Mouse (Mus musculus) mature B cell (primary cell): ENCODE results near the gene Smg8.

Experiments
- in situ Hi-C: fragments of 300-500 bp; cut with MboI; formaldehyde crosslinking; loops from 2 replicates; pipeline ENCODE4 v1.14.3; 2019

The Smg8 gene

GRCm38 (mm10) chr11:87043052-87043451 is 43.5 kb downstream of the Smg8 start:
- in situ Hi-C loops: no loop called here

GRCm38 (mm10) chr11:87039307-87039963 is 47.1 kb downstream of the Smg8 start:
- in situ Hi-C loops: no loop called here

- in situ Hi-C loops: no loop called here
These were observed 50.4 kb downstream of the Smg8 start for GRCm38 (mm10) chr11:87036180-87036579.

- in situ Hi-C loops: no loop called here
These were observed 58.4 kb downstream of the Smg8 start for GRCm38 (mm10) chr11:87028212-87028611.
